Mouse (Mus musculus) neutrophil, adult 65 days (primary cell): Measurements from ENCODE around the gene Tbc1d15. TPM values are rescaled to one million over a fixed set of nuclear protein-coding genes. Genes with fewer than 3 reads are reported as not detected.

Source experiments
- total RNA-seq: library from RNA; stranded (reverse); gene quantifications from 2 replicates; pipeline ENCODE4 v1.2.4, GENCODE M21; 2023

Gene Tbc1d15
- total RNA-seq, result 173 and 243 TPM in 2 replicates

DNA sequence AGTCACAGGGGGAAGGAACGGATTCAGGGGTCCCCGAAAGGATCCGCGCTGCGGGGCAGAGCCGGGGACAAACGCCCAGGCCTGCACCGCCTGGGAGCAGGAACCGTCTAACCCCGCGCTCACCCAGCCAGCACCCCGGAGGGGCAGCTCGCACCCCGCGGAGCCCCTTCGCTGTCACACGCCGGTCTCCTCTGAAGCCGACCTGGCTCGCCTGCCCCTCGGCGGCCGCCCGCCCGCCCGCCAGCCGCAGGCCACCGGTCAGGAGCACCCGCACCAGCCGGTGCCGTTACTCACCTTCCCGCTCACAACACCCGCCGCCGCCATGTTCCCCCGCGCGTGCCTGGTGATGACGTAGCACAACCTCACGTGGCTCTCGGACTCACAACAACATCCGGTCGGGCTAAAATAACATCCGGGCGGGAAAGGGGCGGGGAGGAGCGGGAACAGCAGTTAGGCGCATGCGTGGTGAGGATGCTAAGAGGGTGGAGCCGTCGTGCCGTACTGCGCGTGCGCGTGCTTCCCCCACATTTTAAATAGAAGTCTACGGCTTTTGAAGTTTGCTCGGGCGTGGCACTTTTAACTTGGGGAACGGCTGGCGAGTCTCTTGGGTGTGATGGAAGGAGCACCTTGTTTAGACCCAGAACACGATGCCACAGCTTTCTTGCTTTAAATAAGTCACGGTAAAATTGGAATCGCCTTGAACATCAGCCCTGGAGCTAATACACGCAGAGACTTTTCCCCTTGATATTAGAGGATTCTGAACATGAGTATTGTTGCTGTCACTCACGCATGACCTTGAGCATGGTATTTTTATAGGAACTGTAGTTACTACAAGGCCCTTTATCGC is at the start of gene Tbc1d15:
Gene Tbc1d15 (minus strand): TSS at position 380 of the 847 bp plus-strand sequence.

DNA sequence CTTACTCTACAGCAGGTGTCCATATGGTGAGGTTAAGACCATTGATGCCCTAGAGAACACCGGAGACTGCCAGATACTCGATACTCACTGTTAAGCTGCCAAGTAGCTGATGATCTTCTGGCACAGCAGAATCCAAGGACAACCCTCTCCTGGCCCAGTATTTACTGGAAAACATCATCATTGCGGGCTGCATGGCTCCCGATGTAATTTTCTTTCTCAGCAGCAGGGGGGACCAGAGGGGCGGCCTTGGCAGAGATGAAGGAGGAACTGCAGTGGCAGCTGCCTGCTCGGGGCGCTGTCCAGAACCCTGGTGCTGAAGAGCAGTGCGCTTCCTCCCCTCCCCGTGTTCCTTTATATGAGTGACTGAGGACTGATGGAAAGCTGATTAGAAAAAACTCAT is 66.6 kb downstream of the Tbc1d15 start, which contains the start of gene Tph2:
Gene Tph2 (minus strand): TSS at position 326 of the 400 bp plus-strand sequence.

Other genes with a start within 250 kb of the Tbc1d15 start
- gene Tph2, start 66.4 kb downstream of the Tbc1d15 start, total RNA-seq, result not detected in 2 replicates
- gene Rab21, start 64.1 kb upstream of the Tbc1d15 start, total RNA-seq, result 50.6 and 61.2 TPM in 2 replicates
- gene Tmem19, start 111.0 kb upstream of the Tbc1d15 start, total RNA-seq, result 18.5 and 19.2 TPM in 2 replicates
- gene Thap2, start 133.0 kb upstream of the Tbc1d15 start, total RNA-seq, result 3.8 and 4.4 TPM in 2 replicates
- gene Zfc3h1, start 133.5 kb upstream of the Tbc1d15 start, total RNA-seq, result 81.2 and 123 TPM in 2 replicates